Mouse (Mus musculus) adrenal gland, adult 2 months (tissue): ENCODE measurements around the gene Olfr1113. TPM values are rescaled to one million over a fixed set of nuclear protein-coding genes. Genes with fewer than 3 reads are reported as not detected.
"Not testable (repeated sequence)": the region's sequence is repeated elsewhere in the genome, so short reads cannot be mapped to it uniquely, and the experiment has no call there.

ENCODE experiments used
- DNase-seq: peaks from one replicate; pipeline ENCODE4 v3.0.0; 2021
- long read RNA-seq: library from polyadenylated mRNA; stranded (forward); transcript quantifications from one replicate; pipeline ENCODE4 v2.0.0, GENCODE M21; 2021
- microRNA-seq, 2 experiments: library from miRNA; unstranded; fragments of <30 nt; microRNA quantifications; one replicate each; pipeline ENCODE4 v1.2.0; 2021
- polyA plus RNA-seq: library from polyadenylated mRNA; depleted of rRNA; stranded (reverse); fragments of >200 nt; gene quantifications from 2 replicates; pipeline ENCODE4 v1.2.3, GENCODE M21; 2012; rRNA removed
- total RNA-seq, 2 experiments: library from RNA; stranded (reverse); gene quantifications; 2 replicates each; pipeline ENCODE4 v1.2.3; 2021

Gene Olfr1113
- not detected for total RNA-seq
- polyA plus RNA-seq: not detected in 2 replicates
- long read RNA-seq: 0 reads

- no peak for DNase-seq
Measured at GRCm38 (mm10) chr2:87208670-87209069, at the start of gene Olfr1113. TSS of gene Olfr1113 (plus strand) at chr2:87208970.

GRCm38 (mm10) chr2:87167731-87168130 is 41.0 kb upstream of the Olfr1113 start:
- not testable (repeated sequence) for DNase-seq

- no peak for DNase-seq
Measured at GRCm38 (mm10) chr2:87187498-87187897, 21.3 kb upstream of the Olfr1113 start, which contains the start of gene Olfr1112. TSS of gene Olfr1112 (plus strand) at chr2:87187798.

GRCm38 (mm10) chr2:87247713-87248112 is 38.9 kb downstream of the Olfr1113 start, which contains the start of gene Olfr1115:
TSS of gene Olfr1115 (plus strand) at chr2:87248013.
- no peak for DNase-seq

Small RNAs within 50 kb of the gene (microRNA-seq; reads per million reads assigned to microRNA genes)
- 0 reads per million in 2 experiments for gene Gm27438

Other genes with a start within 250 kb of the Olfr1113 start
- not detected for gene Olfr1099, start 248.3 kb upstream of the Olfr1113 start, total RNA-seq
- not detected in 2 replicates for gene Olfr1099, start 248.3 kb upstream of the Olfr1113 start, polyA plus RNA-seq
- not detected for gene Olfr1100, start 229.0 kb upstream of the Olfr1113 start, total RNA-seq
- not detected in 2 replicates for gene Olfr1100, start 229.0 kb upstream of the Olfr1113 start, polyA plus RNA-seq
- not detected for gene Olfr1101, start 217.7 kb upstream of the Olfr1113 start, total RNA-seq
- gene Olfr1101, start 217.7 kb upstream of the Olfr1113 start, polyA plus RNA-seq: not detected in 2 replicates
- not detected for gene Olfr1102, start 210.6 kb upstream of the Olfr1113 start, total RNA-seq
- gene Olfr1102, start 210.6 kb upstream of the Olfr1113 start, polyA plus RNA-seq: not detected in 2 replicates
- not detected for gene Olfr1104, start 181.9 kb upstream of the Olfr1113 start, total RNA-seq
- not detected in 2 replicates for gene Olfr1104, start 181.9 kb upstream of the Olfr1113 start, polyA plus RNA-seq
- not detected for gene Olfr1105, start 172.4 kb upstream of the Olfr1113 start, total RNA-seq
- not detected in 2 replicates for gene Olfr1105, start 172.4 kb upstream of the Olfr1113 start, polyA plus RNA-seq
- not detected for gene Olfr1106, start 156.7 kb upstream of the Olfr1113 start, total RNA-seq
- gene Olfr1106, start 156.7 kb upstream of the Olfr1113 start, polyA plus RNA-seq: not detected in 2 replicates
- not detected for gene Olfr1107, start 133.2 kb upstream of the Olfr1113 start, total RNA-seq
- not detected in 2 replicates for gene Olfr1107, start 133.2 kb upstream of the Olfr1113 start, polyA plus RNA-seq
- not detected for gene Olfr1109, start 113.0 kb upstream of the Olfr1113 start, total RNA-seq
- not detected in 2 replicates for gene Olfr1109, start 113.0 kb upstream of the Olfr1113 start, polyA plus RNA-seq
- gene Olfr259, start 94.4 kb upstream of the Olfr1113 start, total RNA-seq: not detected
- gene Olfr259, start 94.4 kb upstream of the Olfr1113 start, polyA plus RNA-seq: not detected in 2 replicates
- gene Olfr1110, start 68.7 kb upstream of the Olfr1113 start, total RNA-seq: not detected
- gene Olfr1110, start 68.7 kb upstream of the Olfr1113 start, polyA plus RNA-seq: not detected in 2 replicates
- gene Olfr1111, start 56.3 kb upstream of the Olfr1113 start, total RNA-seq: not detected
- gene Olfr1111, start 56.3 kb upstream of the Olfr1113 start, polyA plus RNA-seq: not detected in 2 replicates
- gene Olfr1112, start 21.2 kb upstream of the Olfr1113 start, total RNA-seq: not detected
- not detected in 2 replicates for gene Olfr1112, start 21.2 kb upstream of the Olfr1113 start, polyA plus RNA-seq
- not detected for gene Olfr1115, start 39.0 kb downstream of the Olfr1113 start, total RNA-seq
- gene Olfr1115, start 39.0 kb downstream of the Olfr1113 start, polyA plus RNA-seq: not detected in 2 replicates
- not detected for gene Olfr1116, start 58.6 kb downstream of the Olfr1113 start, total RNA-seq
- not detected in 2 replicates for gene Olfr1116, start 58.6 kb downstream of the Olfr1113 start, polyA plus RNA-seq
- not detected for gene Olfr1118, start 98.6 kb downstream of the Olfr1113 start, total RNA-seq
- not detected in 2 replicates for gene Olfr1118, start 98.6 kb downstream of the Olfr1113 start, polyA plus RNA-seq
- gene Olfr1120, start 145.8 kb downstream of the Olfr1113 start, total RNA-seq: not detected
- not detected in 2 replicates for gene Olfr1120, start 145.8 kb downstream of the Olfr1113 start, polyA plus RNA-seq
- gene Olfr1121, start 160.9 kb downstream of the Olfr1113 start, total RNA-seq: not detected
- not detected in 2 replicates for gene Olfr1121, start 160.9 kb downstream of the Olfr1113 start, polyA plus RNA-seq
- not detected for gene Olfr1122, start 176.9 kb downstream of the Olfr1113 start, total RNA-seq
- gene Olfr1122, start 176.9 kb downstream of the Olfr1113 start, polyA plus RNA-seq: not detected in 2 replicates
- gene Olfr1123, start 207.7 kb downstream of the Olfr1113 start, total RNA-seq: not detected
- gene Olfr1123, start 207.7 kb downstream of the Olfr1113 start, polyA plus RNA-seq: not detected in 2 replicates
- not detected for gene Olfr1124, start 221.3 kb downstream of the Olfr1113 start, total RNA-seq
- gene Olfr1124, start 221.3 kb downstream of the Olfr1113 start, polyA plus RNA-seq: not detected in 2 replicates
- not detected for gene Olfr1126, start 245.0 kb downstream of the Olfr1113 start, total RNA-seq
- gene Olfr1126, start 245.0 kb downstream of the Olfr1113 start, polyA plus RNA-seq: not detected in 2 replicates